Mouse (Mus musculus) mesoderm, embryonic 11.5 days (tissue): Measurements from ENCODE around the gene Olfr895.

Experiments used
- DNase-seq: peaks from one replicate; pipeline ENCODE4 v3.0.0-alpha.2; 2012; ENCODE audit warnings: low read depth, low spot score

Gene Olfr895

DNA sequence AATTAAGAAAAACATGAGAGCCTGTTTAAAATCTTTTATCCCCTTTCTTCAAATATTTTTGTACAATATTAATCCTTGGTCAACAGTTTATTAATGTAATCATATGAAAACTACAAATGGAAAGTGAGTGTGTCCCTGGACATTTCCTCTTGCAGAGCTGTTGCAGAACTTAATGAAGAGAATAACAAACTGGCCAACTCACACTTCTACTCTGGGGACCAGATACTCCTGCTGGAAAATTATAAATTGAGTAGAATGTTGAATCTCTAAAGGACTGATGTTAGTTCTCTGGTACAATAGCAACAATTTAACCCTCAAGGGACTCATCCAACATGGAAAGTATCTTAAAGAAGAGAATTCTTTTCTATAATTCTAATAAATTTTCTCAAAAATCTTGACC lies at the start of gene Olfr895:
Gene Olfr895, plus strand, starts transcription at position 301 of the 400 bp plus-strand sequence.
- no peak for DNase-seq

DNA sequence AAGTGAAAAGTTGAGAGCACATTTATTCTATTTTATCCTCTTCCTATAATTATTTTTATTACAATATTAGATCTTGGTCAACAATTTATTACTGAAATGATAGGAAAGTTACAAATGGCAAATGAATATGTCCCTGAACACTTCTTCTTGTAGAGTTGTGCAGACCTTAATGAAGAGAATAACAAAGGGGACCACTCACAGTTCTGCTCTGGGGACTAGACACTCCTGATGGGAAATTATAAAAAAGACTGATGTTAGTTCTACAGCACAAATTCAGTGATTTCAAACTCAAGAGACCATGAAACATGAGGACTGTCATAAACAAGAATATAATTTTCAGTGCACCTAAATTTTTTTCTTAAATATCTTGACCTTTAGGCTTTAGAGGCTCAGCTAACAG lies 15.2 kb upstream of the Olfr895 start, which contains the start of gene Olfr143:
Gene Olfr143, plus strand, starts transcription at position 301 of the 400 bp plus-strand sequence.
- no peak for DNase-seq

DNA sequence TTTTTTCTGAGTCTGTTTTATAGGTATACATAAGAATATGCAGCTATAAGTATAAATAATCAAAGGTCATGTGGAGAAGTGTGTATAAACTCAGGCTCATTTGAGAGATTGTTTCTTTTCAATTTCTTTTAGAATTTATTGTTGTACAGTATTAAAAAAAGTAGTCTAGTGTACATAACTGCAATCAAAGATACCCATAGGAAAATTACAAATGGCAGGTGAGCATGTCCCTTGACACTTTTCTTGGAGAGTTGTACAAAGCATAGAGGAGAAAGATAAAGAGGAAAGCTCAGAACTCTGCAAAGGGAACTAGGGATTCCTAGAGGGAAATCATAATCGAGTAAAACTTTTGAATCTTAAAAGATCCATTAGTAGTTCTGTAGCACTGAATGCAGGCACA lies 23.2 kb downstream of the Olfr895 start, which contains the start of gene Olfr896-ps1:
Gene Olfr896-ps1, plus strand, starts transcription at position 301 of the 400 bp plus-strand sequence.
- DNase-seq, result no peak
